Mouse (Mus musculus): ENCODE data around the gene Smc1a. TPM values are rescaled to one million over a fixed set of nuclear protein-coding genes. Genes with fewer than 3 reads are reported as not detected.
"Not testable (repeated sequence)": the region's sequence is repeated elsewhere in the genome, so short reads cannot be mapped to it uniquely, and the experiment has no call there.

The Smc1a gene
- polyA plus RNA-seq, 1 experiment: 5.6 TPM

- peak overlapping the region; percentile 76 for H3K4me3 ChIP-seq (replicated peaks)
- peaks cover 23% of the 10 kb centered on the region for H3K4me1 ChIP-seq
- H3K36me3 ChIP-seq (replicated peaks; ENCODE audit: low read length): peaks cover 17% of the 10 kb centered on the region
- H3K27me3 ChIP-seq (replicated peaks): peaks cover 11% of the 10 kb centered on the region
- no peak for TF ChIP-seq GATA1 (IDR thresholded peaks at IDR 0.05; ENCODE audit: borderline replicate concordance, low read length)
- no peak for TF ChIP-seq FLI1 (IDR thresholded peaks at IDR 0.05; ENCODE audit: low read length)
- peaks cover 11% of the 10 kb centered on the region for H3K9me3 ChIP-seq
Observed at GRCm38 (mm10) chrX:152019294-152019693, 3.1 kb downstream of the Smc1a start.

GRCm38 (mm10) chrX:152039865-152040264 lies 23.6 kb downstream of the Smc1a start:
- Histone ChIP-seq H3K9me3 (no peaks in the 10 kb centered on the region), H3K4me3 (replicated peaks) (no peak overlapping the region), H3K36me3 (replicated peaks; ENCODE audit: low read length) (peaks cover 65% of the 10 kb centered on the region), H3K4me1 (peaks cover 21% of the 10 kb centered on the region; the same call in 1 of the 2 replicates), H3K27me3 (replicated peaks) (peaks cover 11% of the 10 kb centered on the region)
- TF ChIP-seq FLI1 (IDR thresholded peaks at IDR 0.05; ENCODE audit: low read length): no peak
- TF ChIP-seq GATA1 (IDR thresholded peaks at IDR 0.05; ENCODE audit: borderline replicate concordance, low read length): no peak

- Histone ChIP-seq H3K4me3 (replicated peaks) (no peak overlapping the region), H3K9me3 (no peaks in the 10 kb centered on the region), H3K27me3 (replicated peaks) (peaks cover 9% of the 10 kb centered on the region), H3K36me3 (replicated peaks; ENCODE audit: low read length) (peaks cover 69% of the 10 kb centered on the region), H3K4me1 (no peaks in the 10 kb centered on the region)
- no peak for TF ChIP-seq FLI1 (IDR thresholded peaks at IDR 0.05; ENCODE audit: low read length)
- TF ChIP-seq GATA1 (IDR thresholded peaks at IDR 0.05; ENCODE audit: borderline replicate concordance, low read length): no peak
Observed at GRCm38 (mm10) chrX:152047230-152047629, 31.0 kb downstream of the Smc1a start.

- no peaks in the 10 kb centered on the region for H3K4me1 ChIP-seq
- no peaks in the 10 kb centered on the region for H3K9me3 ChIP-seq
- peaks cover 9% of the 10 kb centered on the region for H3K27me3 ChIP-seq (replicated peaks)
- peaks cover 65% of the 10 kb centered on the region for H3K36me3 ChIP-seq (replicated peaks; ENCODE audit: low read length)
- TF ChIP-seq FLI1 (IDR thresholded peaks at IDR 0.05; ENCODE audit: low read length): no peak
- TF ChIP-seq GATA1 (IDR thresholded peaks at IDR 0.05; ENCODE audit: borderline replicate concordance, low read length): no peak
- H3K4me3 ChIP-seq (replicated peaks): no peak overlapping the region
Observed at GRCm38 (mm10) chrX:152052546-152052945, 36.3 kb downstream of the Smc1a start.

- Histone ChIP-seq H3K4me1 (no peaks in the 10 kb centered on the region), H3K36me3 (replicated peaks; ENCODE audit: low read length) (peaks cover 63% of the 10 kb centered on the region), H3K4me3 (replicated peaks) (no peak overlapping the region), H3K27me3 (replicated peaks) (peaks cover 11% of the 10 kb centered on the region), H3K9me3 (no peaks in the 10 kb centered on the region)
- TF ChIP-seq FLI1 (IDR thresholded peaks at IDR 0.05; ENCODE audit: low read length) (no peak), GATA1 (IDR thresholded peaks at IDR 0.05; ENCODE audit: borderline replicate concordance, low read length) (no peak)
Observed at GRCm38 (mm10) chrX:152054094-152054493, 37.9 kb downstream of the Smc1a start.

GRCm38 (mm10) chrX:152065674-152066073 lies 49.4 kb downstream of the Smc1a start:
- Histone ChIP-seq H3K4me3 (replicated peaks) (no peak overlapping the region), H3K27me3 (replicated peaks) (peaks cover 16% of the 10 kb centered on the region), H3K36me3 (replicated peaks; ENCODE audit: low read length) (peaks cover 37% of the 10 kb centered on the region), H3K9me3 (no peaks in the 10 kb centered on the region), H3K4me1 (peaks cover 16% of the 10 kb centered on the region)
- TF ChIP-seq FLI1 (IDR thresholded peaks at IDR 0.05; ENCODE audit: low read length) (no peak), GATA1 (IDR thresholded peaks at IDR 0.05; ENCODE audit: borderline replicate concordance, low read length) (no peak)

- peaks cover 13% of the 10 kb centered on the region for H3K27me3 ChIP-seq (replicated peaks)
- H3K4me1 ChIP-seq: peaks cover 16% of the 10 kb centered on the region
- H3K9me3 ChIP-seq: no peaks in the 10 kb centered on the region
- peak overlapping the region; percentile 50 for H3K4me3 ChIP-seq (replicated peaks)
- H3K36me3 ChIP-seq (replicated peaks; ENCODE audit: low read length): peaks cover 16% of the 10 kb centered on the region
- TF ChIP-seq GATA1 (IDR thresholded peaks at IDR 0.05; ENCODE audit: borderline replicate concordance, low read length) (no peak), FLI1 (IDR thresholded peaks at IDR 0.05; ENCODE audit: low read length) (no peak)
Observed at GRCm38 (mm10) chrX:152067789-152068188, 51.6 kb downstream of the Smc1a start.

- not testable (repeated sequence) for H3K4me3 ChIP-seq (replicated peaks)
- H3K27me3 ChIP-seq (replicated peaks): peaks cover 23% of the 10 kb centered on the region
Observed at GRCm38 (mm10) chrX:152089832-152090614, 73.8 kb downstream of the Smc1a start.

GRCm38 (mm10) chrX:152097572-152097971 lies 81.3 kb downstream of the Smc1a start:
- H3K4me1 ChIP-seq: no peaks in the 10 kb centered on the region
- peaks cover 17% of the 10 kb centered on the region for H3K27me3 ChIP-seq (replicated peaks)
- H3K4me3 ChIP-seq (replicated peaks): no peak overlapping the region
- no peaks in the 10 kb centered on the region for H3K36me3 ChIP-seq (replicated peaks; ENCODE audit: low read length)
- H3K9me3 ChIP-seq: no peaks in the 10 kb centered on the region
- TF ChIP-seq GATA1 (IDR thresholded peaks at IDR 0.05; ENCODE audit: borderline replicate concordance, low read length): no peak
- no peak for TF ChIP-seq FLI1 (IDR thresholded peaks at IDR 0.05; ENCODE audit: low read length)

More at GRCm38 (mm10) chrX:152089832-152090614, 73.8 kb downstream of the Smc1a start:
- not testable (repeated sequence) for H3K4me1 ChIP-seq; H3K9me3 ChIP-seq; H3K36me3 ChIP-seq (replicated peaks; ENCODE audit: low read length)

Other genes with a start within 250 kb of the Smc1a start
- 6.5 and 7.4 TPM in 2 replicates for gene Huwe1, start 215.6 kb upstream of the Smc1a start, polyA plus RNA-seq (2012; ENCODE audit: insufficient read depth, low replicate concordance)
- gene Hsd17b10, start 14.6 kb upstream of the Smc1a start, polyA plus RNA-seq (2012; ENCODE audit: insufficient read depth, low replicate concordance): 49.6 TPM in 1 of 2 replicates, not detected in the other
- 1.1 and 1.6 TPM in 2 replicates for gene Ribc1, start 133 bp upstream of the Smc1a start, polyA plus RNA-seq (2012; ENCODE audit: insufficient read depth, low replicate concordance)
- 7.4 and 8.8 TPM in 2 replicates for gene Iqsec2, start 127.8 kb downstream of the Smc1a start, polyA plus RNA-seq (2012; ENCODE audit: insufficient read depth, low replicate concordance)
- gene Kdm5c, start 216.6 kb downstream of the Smc1a start, polyA plus RNA-seq (2012; ENCODE audit: insufficient read depth, low replicate concordance): 42.5 and 70.8 TPM in 2 replicates